Mouse (Mus musculus) right cerebral cortex, adult 18-20 months (tissue): Measurements from ENCODE around the gene Zkscan17.
A peak's percentile ranks its signal among the peaks of the same experiment; 100 is the strongest.

Experiments used
- DNase-seq: peaks from one replicate; pipeline ENCODE4 v3.0.0; 2022; ENCODE audit warnings: mixed read lengths

The Zkscan17 gene

DNA sequence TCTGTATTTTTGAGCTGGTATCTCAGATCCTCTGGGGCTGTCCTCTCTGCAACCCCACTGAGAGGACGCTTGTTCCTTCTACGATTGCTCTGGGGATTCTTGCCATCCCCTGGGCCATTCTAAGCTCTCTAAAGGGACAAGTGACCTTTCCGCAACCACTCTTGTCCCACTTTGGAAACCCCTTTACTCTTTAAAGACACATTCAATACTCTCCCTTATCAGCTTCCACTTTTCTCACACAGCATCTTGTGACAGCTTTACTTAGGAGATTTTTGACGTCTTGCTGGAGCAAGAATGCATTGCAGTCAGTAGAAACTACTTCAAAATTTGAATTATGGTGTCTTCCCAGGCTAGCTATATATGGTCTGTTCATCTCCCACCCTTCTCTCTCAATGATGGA lies 75.5 kb downstream of the Zkscan17 start, which contains the start of gene Snap47:
Snap47 (minus strand) TSS at position 101 of the 400 bp plus-strand sequence.
- DNase-seq, result no peak

DNA sequence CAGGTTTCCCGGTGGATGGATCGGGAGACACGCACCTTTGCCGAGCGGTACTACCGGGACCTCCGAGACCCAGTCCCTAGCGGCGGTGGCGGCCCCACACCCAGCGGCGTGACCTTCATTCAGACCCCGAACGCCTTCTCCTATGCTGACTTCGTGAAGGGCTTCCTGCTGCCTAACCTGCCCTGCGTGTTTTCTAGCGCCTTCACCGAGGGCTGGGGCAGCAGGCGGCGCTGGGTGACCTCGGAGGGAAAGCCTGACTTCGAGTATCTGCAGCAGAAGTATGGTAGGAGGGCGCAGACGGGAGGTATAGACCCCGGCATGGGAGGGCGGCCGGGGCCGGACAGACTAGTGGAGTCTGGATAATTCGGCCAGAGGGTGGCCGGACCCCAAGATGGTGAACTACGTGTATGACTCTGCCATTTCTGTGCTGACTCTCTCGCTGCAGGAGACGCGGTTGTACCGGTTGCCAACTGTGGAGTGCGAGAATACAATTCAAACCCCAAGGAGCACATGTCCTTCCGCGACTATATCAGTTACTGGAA lies 76.2 kb downstream of the Zkscan17 start:
- DNase-seq, result no peak

DNA sequence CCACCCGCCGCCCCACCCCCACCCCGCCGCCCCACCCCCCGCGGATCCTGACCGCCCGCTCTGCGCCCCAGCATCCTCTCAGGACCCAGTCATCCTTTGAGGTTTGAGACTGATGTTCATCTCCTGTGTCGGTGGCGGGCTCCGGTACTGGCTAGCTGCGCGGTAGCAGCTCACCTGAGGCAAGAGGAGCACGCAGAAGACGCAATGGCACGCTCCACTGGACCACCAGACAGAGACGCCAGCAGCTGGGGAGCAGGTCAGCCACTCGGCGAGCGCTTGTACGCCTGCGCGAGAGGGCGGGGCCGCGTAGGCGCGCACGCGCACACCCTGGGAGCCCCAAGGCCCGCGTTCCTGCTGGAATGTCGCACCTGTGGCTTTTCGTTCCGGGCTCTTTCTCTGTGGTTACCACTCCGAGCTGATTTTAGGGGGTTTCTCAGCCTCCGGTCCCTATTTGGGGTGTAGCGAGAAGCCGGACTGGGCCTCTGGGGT lies 76.8 kb downstream of the Zkscan17 start, which contains the start of gene Jmjd4:
Jmjd4 (plus strand) TSS at position 305 of the 489 bp plus-strand sequence.
- peak; percentile 93 for DNase-seq

DNA sequence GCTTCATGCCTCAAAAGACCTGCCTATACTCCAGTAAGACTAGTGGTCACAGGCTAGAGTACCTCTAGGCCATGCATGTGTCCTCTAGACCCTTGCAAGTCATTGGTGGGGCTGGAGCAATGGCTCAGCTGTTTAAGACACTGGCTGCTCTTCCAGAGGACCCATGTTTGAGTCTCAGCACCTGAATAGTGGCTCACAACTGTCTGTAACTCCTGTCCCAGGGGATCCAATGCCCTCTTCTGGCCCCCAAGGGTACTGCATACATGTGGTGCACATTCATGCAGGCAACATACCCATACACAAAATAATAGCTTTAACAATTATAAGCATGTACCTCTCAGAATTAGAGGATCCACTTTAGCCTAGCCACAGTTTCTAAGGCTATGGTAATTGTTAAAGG lies 83.4 kb downstream of the Zkscan17 start:
- no peak for DNase-seq

DNA sequence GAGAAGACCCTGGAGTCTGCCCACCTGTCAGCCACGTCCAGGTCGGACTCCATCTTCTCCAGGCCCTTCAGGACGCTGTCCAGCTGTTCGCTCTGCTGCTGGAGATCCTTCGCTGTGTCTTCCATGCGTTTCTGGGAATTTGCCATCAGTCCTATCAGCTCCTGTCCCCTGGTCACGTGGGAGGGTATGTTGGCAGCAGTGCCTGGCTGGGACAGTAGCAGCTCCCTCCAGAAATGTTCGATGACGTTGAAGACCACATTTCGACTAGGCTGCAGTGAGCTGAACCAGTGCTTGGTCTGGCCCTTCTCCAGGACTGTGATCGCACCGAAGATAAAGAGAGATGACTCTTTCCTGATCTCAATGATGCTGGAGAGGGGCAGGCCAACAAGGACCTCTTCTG lies 88.6 kb downstream of the Zkscan17 start:
- no peak for DNase-seq
